Mouse (Mus musculus): Measurements from ENCODE around the gene Kif5c.

Gene Kif5c

DNA sequence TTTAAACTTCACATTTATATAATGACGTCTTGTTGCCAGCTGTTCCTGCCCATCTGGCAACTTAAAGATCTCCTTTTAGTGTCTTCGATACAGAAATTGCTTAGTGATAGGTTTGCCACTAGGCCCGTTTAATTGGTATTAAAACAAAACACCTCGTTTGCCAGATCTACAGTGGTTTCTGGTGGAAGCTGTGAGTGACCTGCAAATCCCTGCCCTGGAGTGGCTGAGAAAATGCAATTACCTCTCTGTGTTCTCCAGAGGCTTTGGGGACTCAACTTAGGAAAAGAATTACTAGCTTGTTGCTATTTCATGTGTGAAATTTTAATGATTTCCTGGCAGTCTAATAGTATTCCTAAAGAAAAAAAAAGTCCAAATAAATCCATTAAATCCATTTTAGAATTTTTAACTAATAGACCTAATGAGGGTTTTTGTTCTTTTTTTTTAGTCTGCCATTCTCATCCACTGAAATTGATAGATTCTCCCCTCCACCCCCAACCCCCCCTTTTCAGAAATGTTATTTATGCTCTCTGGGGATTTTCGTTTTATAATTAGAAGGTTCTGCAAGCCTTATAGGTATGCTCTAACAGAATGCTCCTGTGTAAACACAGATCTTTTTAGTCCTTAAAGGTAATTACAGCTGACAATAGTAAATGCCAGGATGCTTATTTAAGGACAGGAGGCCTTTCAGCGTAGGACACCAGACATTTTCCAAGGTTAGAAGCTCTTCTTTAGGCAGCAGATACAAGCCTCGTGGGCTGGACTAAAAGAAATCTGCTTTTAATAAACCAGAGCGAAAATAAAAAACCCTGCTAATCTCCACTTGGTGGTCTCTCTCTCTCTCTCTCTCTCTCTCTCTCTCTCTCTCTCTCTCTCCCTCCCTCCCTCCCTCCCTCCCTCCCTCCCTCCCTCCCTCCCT lies 100.1 kb downstream of the Kif5c start:
- DNase-seq (ENCODE audit: low read depth in 1 of 2, low spot score in 2 of 2), result no peak

DNA sequence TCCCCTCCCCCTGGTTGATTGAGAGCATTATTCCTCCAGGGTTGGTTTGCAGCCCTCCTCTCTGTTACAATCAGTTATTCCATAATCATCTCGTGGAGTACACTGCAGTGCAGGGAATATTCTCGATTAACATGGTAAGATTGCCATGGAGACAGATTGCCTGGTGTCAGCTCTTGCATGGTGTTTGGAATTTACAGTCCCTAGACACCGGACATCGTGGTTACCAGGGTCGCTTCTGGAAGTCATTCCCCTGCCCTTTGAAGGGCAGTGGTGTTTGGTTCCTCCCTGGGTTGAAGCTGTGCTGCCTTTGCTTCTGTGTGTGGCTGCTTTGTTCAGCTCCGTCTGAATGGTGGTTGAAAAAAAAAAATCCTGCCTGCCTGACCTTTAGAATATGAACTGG lies 100.8 kb downstream of the Kif5c start:
- DNase-seq (ENCODE audit: low read depth in 1 of 2, low spot score in 2 of 2), result no peak

GRCm38 (mm10) chr2:49720343-49720742 lies 101.2 kb downstream of the Kif5c start:
- DNase-seq (ENCODE audit: low read depth in 1 of 2, low spot score in 2 of 2), result no peak

DNA sequence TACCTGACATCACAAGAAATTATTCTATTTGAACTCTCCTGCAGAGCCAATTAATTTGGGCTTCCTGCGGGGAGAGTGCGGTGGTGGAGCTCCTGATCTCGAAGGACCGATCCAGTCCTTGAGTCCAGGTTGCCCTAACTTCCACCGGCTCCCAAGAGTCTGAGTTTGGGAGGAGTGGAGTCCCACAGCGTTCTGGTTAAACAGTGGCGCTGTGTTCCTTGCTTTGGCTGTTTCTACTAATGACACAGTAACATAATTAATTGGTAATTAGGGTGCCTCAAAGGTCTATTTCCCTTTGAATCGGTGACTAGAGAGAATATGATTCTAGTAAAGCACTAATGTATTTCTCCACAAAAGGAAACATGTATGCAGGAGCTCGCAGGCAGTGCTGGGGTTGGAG lies 103.2 kb downstream of the Kif5c start:
- DNase-seq (ENCODE audit: low read depth in 1 of 2, low spot score in 2 of 2), result no peak

DNA sequence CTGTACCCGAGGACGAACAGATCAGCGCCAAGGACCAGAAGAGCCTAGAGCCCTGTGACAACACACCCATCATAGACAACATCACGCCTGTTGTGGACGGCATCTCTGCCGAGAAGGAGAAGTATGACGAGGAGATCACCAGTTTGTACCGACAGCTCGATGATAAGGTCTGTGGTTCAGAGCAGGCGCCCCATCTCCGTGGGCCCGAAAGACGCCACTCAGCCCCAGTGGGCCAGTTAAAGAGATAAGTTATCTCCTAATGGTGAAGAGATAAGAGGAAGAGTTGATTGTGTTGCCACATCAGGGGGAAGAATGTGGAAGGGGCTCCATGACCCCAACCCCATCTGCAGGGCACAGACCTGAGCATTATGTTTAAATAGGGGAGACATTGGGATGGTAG lies 103.9 kb downstream of the Kif5c start:
- DNase-seq (ENCODE audit: low read depth in 1 of 2, low spot score in 2 of 2), result no peak

- no peak for DNase-seq (ENCODE audit: low read depth in 1 of 2, low spot score in 2 of 2)
Measured at GRCm38 (mm10) chr2:49726672-49727071, 107.6 kb downstream of the Kif5c start.

- no peak for DNase-seq (ENCODE audit: low read depth in 1 of 2, low spot score in 2 of 2)
Measured at GRCm38 (mm10) chr2:49727199-49727598, 108.1 kb downstream of the Kif5c start.

GRCm38 (mm10) chr2:49727686-49728085 lies 108.6 kb downstream of the Kif5c start:
- no peak for DNase-seq (ENCODE audit: low read depth in 1 of 2, low spot score in 2 of 2)

- no peak for DNase-seq (ENCODE audit: low read depth in 1 of 2, low spot score in 2 of 2)
Measured at GRCm38 (mm10) chr2:49728896-49729610, 110.0 kb downstream of the Kif5c start.

DNA sequence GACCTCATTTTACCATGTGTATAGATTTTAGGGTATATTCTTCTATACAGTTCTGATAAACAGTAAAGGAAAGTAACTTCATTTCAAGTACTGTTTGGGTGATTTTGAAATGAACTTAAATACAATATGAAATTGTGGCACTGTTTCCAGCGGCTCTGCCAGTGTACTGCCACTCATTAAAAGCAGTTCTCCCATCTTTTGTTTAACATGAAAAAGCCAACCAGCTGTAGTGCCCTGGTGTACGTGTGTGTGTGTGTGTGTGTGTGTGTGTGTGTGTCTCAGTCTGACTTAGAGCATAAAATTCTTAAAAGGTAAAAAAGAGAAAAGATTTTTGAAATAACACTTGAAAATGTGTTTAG lies 110.5 kb downstream of the Kif5c start:
- DNase-seq (ENCODE audit: low read depth in 1 of 2, low spot score in 2 of 2), result no peak

GRCm38 (mm10) chr2:49730183-49730582 lies 111.1 kb downstream of the Kif5c start:
- no peak for DNase-seq (ENCODE audit: low read depth in 1 of 2, low spot score in 2 of 2)

DNA sequence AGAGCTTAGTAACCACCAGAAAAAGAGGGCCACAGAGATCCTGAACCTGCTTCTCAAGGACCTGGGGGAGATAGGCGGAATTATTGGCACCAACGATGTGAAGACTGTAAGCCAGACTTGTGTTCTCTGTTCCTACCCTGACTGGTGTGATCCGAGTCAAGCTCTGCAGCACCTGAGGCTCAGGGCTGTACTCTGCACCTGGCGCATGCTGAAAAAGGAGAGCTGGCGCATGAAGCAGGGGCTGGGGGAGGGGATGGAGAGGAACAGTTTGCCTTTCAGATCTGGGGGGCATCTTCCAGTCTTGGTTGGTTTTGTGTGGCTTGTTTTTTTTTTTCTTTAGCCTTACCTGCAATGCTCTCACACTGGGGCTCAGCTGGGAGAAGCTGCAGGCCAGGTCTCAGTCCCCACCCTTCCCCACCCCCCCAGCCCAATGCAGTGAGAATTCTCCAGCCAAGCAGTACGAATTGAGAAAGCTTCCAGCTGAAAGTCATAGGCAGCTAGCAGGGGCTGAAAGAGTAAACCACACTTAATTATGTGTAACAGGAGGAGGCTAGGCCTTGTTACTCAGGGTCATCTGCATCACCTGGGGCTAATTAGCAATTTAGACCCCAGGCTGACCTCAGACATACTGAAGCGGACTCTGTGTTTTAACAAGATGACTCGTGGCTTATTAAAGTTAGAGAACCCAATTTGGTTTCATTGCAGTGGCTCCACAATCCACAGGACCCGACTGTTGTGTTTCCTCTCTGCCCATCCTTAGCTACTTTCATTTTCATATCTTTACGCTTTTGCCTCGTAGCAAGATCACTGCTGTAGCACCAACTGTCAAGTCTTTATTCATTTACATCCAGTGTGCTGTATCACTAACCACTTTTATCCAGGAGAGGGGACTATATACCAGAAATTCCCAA lies 113.9 kb downstream of the Kif5c start:
- DNase-seq (ENCODE audit: low read depth in 1 of 2, low spot score in 2 of 2), result no peak

- DNase-seq (ENCODE audit: low read depth in 1 of 2, low spot score in 2 of 2), result no peak
Measured at GRCm38 (mm10) chr2:49733656-49734008, 114.5 kb downstream of the Kif5c start.

GRCm38 (mm10) chr2:49734013-49734780 lies 115.1 kb downstream of the Kif5c start:
- DNase-seq (ENCODE audit: low read depth in 1 of 2, low spot score in 2 of 2), result peak in 1 of 2 experiments; percentile 30

GRCm38 (mm10) chr2:49735386-49735785 lies 116.3 kb downstream of the Kif5c start:
- no peak for DNase-seq (ENCODE audit: low read depth in 1 of 2, low spot score in 2 of 2)

DNA sequence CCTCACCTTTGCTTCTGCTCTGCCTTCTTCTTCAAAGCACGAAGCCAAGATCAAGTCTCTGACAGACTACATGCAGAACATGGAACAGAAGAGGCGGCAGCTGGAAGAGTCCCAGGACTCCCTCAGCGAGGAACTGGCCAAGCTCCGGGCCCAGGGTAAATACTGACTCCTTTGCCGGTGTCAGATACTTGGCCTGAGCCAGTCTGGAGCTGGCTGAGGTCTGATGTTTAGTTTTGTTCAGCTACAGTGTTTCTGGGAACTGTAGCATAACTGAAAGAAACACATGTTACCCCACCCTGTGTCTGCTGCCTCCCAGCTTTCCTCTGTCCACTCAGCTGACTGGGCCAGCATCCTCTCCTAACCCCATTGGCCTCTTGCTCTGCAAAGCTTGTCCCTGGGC lies 119.9 kb downstream of the Kif5c start:
- no peak for DNase-seq (ENCODE audit: low read depth in 1 of 2, low spot score in 2 of 2)

DNA sequence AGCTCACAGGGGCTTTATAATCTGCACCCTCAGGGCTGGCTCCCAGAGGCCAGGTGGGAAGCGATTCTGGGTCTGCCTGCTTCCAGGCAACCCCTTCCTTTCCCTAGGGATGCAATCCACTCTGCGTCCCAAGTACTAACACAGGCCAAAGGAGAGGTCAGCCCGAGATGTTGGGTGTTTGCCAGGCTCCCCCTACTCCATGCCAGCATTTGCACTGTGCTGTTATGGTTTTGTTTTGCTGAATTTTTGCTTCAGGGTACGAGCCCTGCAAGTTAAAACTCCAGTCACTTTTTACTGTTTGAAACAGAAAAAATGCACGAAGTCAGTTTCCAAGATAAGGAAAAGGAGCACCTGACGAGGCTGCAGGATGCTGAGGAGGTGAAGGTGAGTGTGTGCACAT lies 121.9 kb downstream of the Kif5c start:
- no peak for DNase-seq (ENCODE audit: low read depth in 1 of 2, low spot score in 2 of 2)

GRCm38 (mm10) chr2:49741895-49742734 lies 123.0 kb downstream of the Kif5c start:
- no peak for DNase-seq (ENCODE audit: low read depth in 1 of 2, low spot score in 2 of 2)

GRCm38 (mm10) chr2:49742919-49743318 lies 123.8 kb downstream of the Kif5c start:
- no peak for DNase-seq (ENCODE audit: low read depth in 1 of 2, low spot score in 2 of 2)

- DNase-seq (ENCODE audit: low read depth in 1 of 2, low spot score in 2 of 2), result no peak
Measured at GRCm38 (mm10) chr2:49743775-49744174, 124.7 kb downstream of the Kif5c start.
